Mouse (Mus musculus) intestine, embryonic 15.5 days (tissue): ENCODE data around the gene Slc25a28. TPM values are rescaled to one million over a fixed set of nuclear protein-coding genes. Genes with fewer than 3 reads are reported as not detected.

ENCODE experiments used
- ATAC-seq: fragments of 200-750 bp; cut with Nextera tagmentation; 2 replicates; pipeline ENCODE4 v1.8.0; 2017; ENCODE audit warnings: moderate TSS enrichment, moderate library complexity
- H3K27ac ChIP-seq: fragments of 300-500 bp; sonication (generic); 2 replicates; pipeline ENCODE4 v1.5.1; 2015; ENCODE audit warnings: mild to moderate bottlenecking, inconsistent platforms
- H3K27me3 ChIP-seq: fragments of 300-500 bp; sonication (generic); replicated peaks from 2 replicates; pipeline ENCODE4 v1.6.1; 2015; ENCODE audit warnings: inconsistent platforms
- H3K36me3 ChIP-seq: fragments of 300-500 bp; sonication (generic); 2 replicates; pipeline ENCODE4 v1.6.1; 2015; ENCODE audit warnings: inconsistent platforms
- H3K4me1 ChIP-seq: fragments of 300-500 bp; sonication (generic); replicated peaks from 2 replicates; pipeline ENCODE4 v1.6.1; 2015; ENCODE audit warnings: inconsistent platforms
- H3K4me2 ChIP-seq: fragments of 300-500 bp; sonication (generic); replicated peaks from 2 replicates; pipeline ENCODE4 v1.6.1; 2015; ENCODE audit warnings: mild to moderate bottlenecking, inconsistent platforms
- H3K4me3 ChIP-seq: fragments of 300-500 bp; sonication (generic); replicated peaks from 2 replicates; pipeline ENCODE4 v1.5.1; 2015; ENCODE audit warnings: inconsistent platforms
- H3K9ac ChIP-seq: fragments of 300-500 bp; sonication (generic); 2 replicates; pipeline ENCODE4 v1.6.1; 2015; ENCODE audit warnings: inconsistent platforms
- H3K9me3 ChIP-seq: fragments of 300-500 bp; sonication (generic); 2 replicates; pipeline ENCODE4 v1.6.1; 2016; ENCODE audit warnings: inconsistent platforms
- WGBS: fragments of 180-500 bp; shearing (Covaris S2); methylation state at CpG from one replicate; pipeline ENCODE4 v1.1.7; 2015; 5-methylcytosine and 5-hydroxymethylcytosine counted together
- polyA plus RNA-seq: library from polyadenylated mRNA; unstranded; fragments of >200 nt; fragmentation: Nextera tagmentation; extraction: Ambion mirVana; gene quantifications from 2 replicates; pipeline ENCODE4 v1.2.1, GENCODE M21; 2015

Gene Slc25a28
- polyA plus RNA-seq, 1 experiment from 2014 or later: 19.9 TPM

DNA sequence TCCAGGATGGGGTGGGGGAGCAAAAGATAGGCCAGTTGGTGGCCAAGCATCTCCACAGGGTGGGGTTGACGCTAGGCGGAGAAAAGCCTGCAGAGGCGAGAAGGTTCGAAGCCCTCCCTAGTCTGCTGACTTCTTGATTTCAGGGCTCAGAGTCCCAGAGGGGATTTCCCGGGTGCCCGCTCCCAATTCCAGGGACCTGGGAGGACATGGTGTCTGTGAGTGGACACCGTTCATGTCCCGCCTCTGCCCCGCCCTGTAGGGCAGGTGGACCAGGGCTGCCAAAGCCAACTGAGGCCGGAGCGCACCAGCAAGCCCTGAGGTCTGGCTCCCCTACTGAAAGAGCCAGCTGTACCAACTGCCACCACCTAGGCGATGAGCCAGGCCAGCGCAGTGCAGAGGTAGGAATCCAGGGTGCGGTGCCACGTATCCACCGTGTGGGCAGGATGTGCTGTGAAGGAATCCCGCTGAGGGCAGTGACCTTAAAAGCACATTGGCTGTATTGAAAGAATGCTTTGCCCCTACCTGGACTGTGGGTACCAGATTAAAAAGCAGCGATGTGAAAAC, 54.7 kb downstream of the Slc25a28 start:
- no peak for ATAC-seq
- Histone ChIP-seq H3K27ac (no peak overlapping the region), H3K4me3 (no peak overlapping the region), H3K27me3 (peaks cover 41% of the 10 kb centered on the region), H3K9ac (no peak overlapping the region), H3K36me3 (no peaks in the 10 kb centered on the region), H3K4me2 (no peak overlapping the region), H3K4me1 (peaks cover 19% of the 10 kb centered on the region), H3K9me3 (no peaks in the 10 kb centered on the region)
- 35% methylated on average over 18 of the region's 18 CpGs for WGBS

DNA sequence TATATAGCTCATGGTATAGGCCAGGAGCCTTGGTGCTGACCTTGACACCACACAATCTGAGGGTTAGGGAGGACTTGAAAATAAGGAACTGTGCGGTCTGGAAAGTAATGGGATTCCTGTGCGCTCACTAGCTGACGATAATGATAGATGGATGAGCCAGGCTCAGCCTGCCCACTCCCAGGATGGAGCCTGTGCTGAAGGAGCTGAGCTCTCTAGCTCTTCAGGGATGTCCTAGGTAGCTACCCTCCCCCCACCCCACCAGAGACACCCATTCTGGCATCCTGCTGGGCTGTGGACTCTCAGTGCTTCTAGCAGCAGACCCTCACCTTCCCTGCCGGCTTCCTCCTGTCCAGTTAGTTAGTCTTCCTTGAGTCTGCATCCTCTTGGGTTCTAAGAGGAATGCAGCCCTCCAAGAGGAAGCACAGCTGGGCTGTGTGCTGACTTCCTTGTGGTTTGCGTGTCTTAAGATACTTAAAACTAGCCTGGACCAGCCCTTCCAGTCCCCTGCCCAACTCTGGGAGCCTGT, 56.1 kb downstream of the Slc25a28 start:
- Histone ChIP-seq H3K9me3 (no peaks in the 10 kb centered on the region), H3K4me1 (peaks cover 27% of the 10 kb centered on the region), H3K9ac (no peak overlapping the region), H3K4me3 (no peak overlapping the region), H3K4me2 (peak overlapping the region; percentile 85), H3K27ac (peak overlapping the region; percentile 36; the same call in 1 of the 2 replicates), H3K27me3 (peaks cover 44% of the 10 kb centered on the region), H3K36me3 (no peaks in the 10 kb centered on the region)
- WGBS: 13% methylated on average over 5 of the region's 5 CpGs
- no peak for ATAC-seq

DNA sequence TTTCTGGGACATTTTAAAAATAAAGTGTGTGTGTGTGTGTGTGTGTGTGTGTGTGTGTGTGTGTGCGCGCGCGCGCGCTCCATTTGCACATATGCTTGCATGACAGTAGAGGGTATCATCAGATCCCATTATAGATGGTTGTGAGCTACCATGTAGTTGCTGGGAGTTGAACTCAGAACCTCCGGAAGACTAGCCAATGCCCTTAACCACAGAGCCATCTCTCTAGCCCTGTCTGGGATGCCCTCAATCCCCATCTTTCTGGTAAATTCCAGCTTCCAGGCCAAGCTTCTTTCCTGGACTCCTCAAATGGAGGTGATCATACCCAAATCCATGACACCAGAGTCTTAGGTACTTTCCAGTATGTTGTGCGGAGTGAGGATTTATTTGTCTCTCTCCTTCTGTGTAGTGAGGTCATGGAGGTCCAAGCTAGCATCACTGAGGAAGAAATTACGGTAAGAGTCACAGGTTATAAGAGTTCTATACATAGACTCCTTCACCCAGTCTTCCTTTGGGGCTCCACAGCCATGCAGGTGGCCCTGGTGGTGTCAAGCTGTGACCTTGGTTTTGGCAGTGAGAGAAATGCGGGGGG, 56.8 kb downstream of the Slc25a28 start:
- peak overlapping the region; percentile 0; the same call in 1 of the 2 replicates for H3K4me3 ChIP-seq
- peak overlapping the region; percentile 28; the same call in 1 of the 2 replicates for H3K27ac ChIP-seq
- peaks cover 40% of the 10 kb centered on the region for H3K27me3 ChIP-seq
- no peaks in the 10 kb centered on the region for H3K36me3 ChIP-seq
- ATAC-seq: no peak
- no peak overlapping the region for H3K9ac ChIP-seq
- no peaks in the 10 kb centered on the region for H3K9me3 ChIP-seq
- H3K4me2 ChIP-seq: peak overlapping the region; percentile 85
- WGBS: 46% methylated on average over 10 of the region's 10 CpGs
- peaks cover 27% of the 10 kb centered on the region for H3K4me1 ChIP-seq

DNA sequence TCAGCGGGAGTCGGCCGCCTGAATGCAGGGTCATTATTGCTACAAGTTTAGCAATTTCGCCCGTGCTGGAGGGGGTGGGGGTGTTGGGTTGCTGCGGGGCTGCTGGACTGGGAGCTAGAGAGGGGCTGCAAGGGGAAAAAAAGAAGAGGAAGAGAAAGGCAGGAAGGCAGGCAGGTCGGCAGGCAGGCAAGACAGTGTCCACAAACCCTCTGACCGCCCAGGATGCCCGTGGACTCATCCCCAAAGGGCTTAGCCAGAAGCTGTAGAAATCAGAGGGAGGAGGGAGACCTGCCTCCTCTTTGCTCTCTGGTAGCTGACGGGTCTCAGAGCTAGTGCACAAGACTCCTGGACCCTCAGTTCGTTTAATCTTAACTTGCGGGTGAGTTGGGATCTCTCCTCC, 57.8 kb downstream of the Slc25a28 start:
- peak overlapping the region; percentile 52 for H3K4me3 ChIP-seq

DNA sequence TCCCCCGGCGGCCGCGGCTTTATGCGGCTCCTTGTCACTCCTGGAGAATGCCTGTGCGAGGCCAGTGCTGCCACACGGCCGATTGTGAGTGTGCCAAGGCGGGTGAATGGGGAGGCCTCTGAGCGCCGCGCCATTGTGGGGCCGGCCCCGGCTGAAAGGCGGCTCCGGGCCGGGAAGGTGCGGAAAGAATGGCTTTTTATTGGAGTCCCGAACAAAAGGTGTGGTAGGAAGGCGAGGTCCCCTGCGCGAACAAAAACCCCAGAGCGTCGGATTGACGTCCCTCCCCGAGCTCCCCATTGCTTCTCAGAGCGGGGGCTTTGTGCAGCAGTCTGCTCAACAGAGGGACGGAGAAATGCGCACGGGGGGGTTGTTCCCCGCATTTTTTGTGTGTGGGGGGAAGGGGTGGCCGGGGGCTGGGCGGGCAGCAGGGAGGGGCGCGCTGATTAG, 58.2 kb downstream of the Slc25a28 start:
- WGBS: 1% methylated on average over 35 of the region's 35 CpGs
- H3K9ac ChIP-seq: peak overlapping the region; percentile 62
- no peak for ATAC-seq
- H3K4me1 ChIP-seq: peaks cover 27% of the 10 kb centered on the region
- peak overlapping the region; percentile 52 for H3K4me3 ChIP-seq
- no peaks in the 10 kb centered on the region for H3K36me3 ChIP-seq
- H3K27ac ChIP-seq: peak overlapping the region; percentile 68
- peak overlapping the region; percentile 85 for H3K4me2 ChIP-seq
- peaks cover 41% of the 10 kb centered on the region for H3K27me3 ChIP-seq
- no peaks in the 10 kb centered on the region for H3K9me3 ChIP-seq

More for the DNA sequence above, 57.8 kb downstream of the Slc25a28 start:
- Histone ChIP-seq H3K27me3 (peaks cover 39% of the 10 kb centered on the region), H3K4me2 (peak overlapping the region; percentile 85), H3K36me3 (no peaks in the 10 kb centered on the region), H3K4me1 (peaks cover 27% of the 10 kb centered on the region), H3K27ac (peak overlapping the region; percentile 68; the same call in 1 of the 2 replicates), H3K9ac (peak overlapping the region; percentile 62), H3K9me3 (no peaks in the 10 kb centered on the region)
- ATAC-seq: no peak
- 3% methylated on average over 12 of the region's 12 CpGs for WGBS

DNA sequence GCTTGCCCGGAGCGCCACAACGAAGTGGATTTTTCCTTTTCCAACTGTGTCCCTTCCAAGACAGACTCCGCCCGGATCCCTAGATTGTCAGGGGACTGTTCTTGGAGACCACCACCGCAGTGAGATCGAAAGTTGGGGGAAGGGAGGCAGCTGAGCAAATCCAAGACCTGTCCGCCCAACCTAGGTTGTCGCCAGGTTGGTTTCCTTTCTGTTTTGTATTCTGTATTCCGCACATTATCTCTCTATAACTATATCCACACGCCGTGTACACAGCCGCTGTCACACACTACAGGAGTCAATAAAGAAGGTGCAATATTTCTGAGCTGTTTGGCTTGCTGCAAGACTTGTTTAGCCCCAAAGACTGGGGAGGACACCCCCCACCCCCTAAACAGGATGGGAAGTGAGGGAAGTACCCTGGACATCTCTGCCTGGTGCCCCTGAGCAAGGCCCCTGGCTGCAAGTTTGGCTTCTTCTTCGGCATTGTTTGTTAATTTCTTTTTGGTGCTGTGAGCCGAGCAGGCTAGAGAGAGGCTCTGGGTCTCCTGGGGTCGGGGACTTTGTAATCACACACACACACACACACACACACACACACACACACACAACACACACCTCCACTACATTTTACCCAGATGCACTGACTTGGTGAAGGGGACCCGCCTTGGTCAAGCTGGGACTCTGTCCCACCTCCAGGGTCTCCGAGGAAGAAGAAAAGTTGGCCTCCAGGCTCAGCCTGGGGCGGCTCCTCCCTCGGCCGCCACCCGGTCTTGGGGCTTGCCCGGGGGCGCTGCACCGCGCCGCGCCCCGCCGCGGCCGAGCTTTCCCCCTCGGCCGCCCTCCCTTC, 58.9 kb downstream of the Slc25a28 start:
- H3K4me3 ChIP-seq: peak overlapping the region; percentile 52
- H3K9ac ChIP-seq: peak overlapping the region; percentile 62
- H3K4me2 ChIP-seq: peak overlapping the region; percentile 85
- peaks cover 27% of the 10 kb centered on the region for H3K4me1 ChIP-seq
- peak overlapping the region; percentile 68 for H3K27ac ChIP-seq
- under 1% methylated on average over 28 of the region's 34 CpGs for WGBS
- H3K36me3 ChIP-seq: no peaks in the 10 kb centered on the region
- H3K27me3 ChIP-seq: peaks cover 44% of the 10 kb centered on the region
- no peaks in the 10 kb centered on the region for H3K9me3 ChIP-seq
- no peak for ATAC-seq

DNA sequence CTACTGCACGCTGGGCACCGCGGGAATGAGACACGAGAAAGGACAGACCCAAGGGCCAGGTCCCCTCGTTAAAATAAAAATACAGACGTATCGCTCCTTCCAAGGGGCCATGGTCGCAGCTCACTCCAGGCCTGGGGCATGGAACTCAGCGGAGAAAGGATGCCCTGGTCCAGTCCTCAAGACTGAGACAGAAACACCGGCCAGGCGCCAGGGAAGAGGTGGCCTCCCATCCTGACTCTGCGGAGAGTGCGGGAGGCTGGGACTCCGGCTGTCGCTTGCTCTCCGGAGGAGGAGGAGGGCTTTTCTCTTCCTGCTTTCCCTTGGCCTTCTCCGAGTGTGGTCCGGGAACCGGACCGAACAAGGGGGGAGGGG, 59.6 kb downstream of the Slc25a28 start:
- Histone ChIP-seq H3K27me3 (peaks cover 46% of the 10 kb centered on the region), H3K36me3 (no peaks in the 10 kb centered on the region), H3K4me2 (peak overlapping the region; percentile 85), H3K27ac (peak overlapping the region; percentile 32; the same call in 1 of the 2 replicates), H3K9ac (peak overlapping the region; percentile 62), H3K4me1 (peaks cover 27% of the 10 kb centered on the region), H3K9me3 (no peaks in the 10 kb centered on the region), H3K4me3 (peak overlapping the region; percentile 52)
- ATAC-seq: no peak
- 0% methylated on average over 20 of the region's 20 CpGs for WGBS

DNA sequence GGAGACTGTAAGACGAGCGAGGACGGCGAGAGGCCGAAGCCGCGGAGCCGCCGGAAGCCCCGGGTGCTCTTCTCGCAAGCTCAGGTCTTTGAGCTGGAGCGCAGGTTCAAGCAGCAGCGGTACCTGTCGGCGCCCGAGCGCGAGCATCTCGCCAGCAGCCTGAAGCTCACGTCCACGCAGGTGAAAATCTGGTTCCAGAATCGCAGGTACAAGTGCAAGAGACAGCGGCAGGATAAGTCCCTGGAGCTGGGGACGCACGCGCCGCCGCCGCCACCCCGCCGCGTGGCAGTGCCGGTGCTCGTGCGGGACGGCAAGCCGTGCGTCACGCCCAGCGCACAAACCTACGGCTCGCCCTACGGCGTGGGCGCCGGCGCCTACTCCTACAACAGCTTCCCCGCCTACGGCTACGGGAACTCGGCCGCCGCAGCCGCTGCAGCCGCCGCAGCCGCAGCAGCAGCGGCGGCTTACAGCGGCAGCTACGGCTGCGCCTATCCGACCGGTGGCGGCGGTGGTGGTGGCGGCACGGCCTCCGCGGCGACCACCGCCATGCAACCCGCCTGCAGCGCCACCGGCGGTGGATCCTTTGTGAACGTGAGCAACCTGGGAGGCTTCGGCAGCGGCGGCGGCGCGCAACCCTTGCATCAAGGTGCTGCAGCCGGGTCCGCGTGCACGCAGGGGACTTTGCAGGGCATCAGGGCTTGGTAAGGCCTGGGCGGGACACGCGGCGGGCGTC, 60.2 kb downstream of the Slc25a28 start:
- H3K9ac ChIP-seq: peak overlapping the region; percentile 62
- H3K36me3 ChIP-seq: no peaks in the 10 kb centered on the region
- H3K4me1 ChIP-seq: peaks cover 27% of the 10 kb centered on the region
- peaks cover 46% of the 10 kb centered on the region for H3K27me3 ChIP-seq
- no peaks in the 10 kb centered on the region for H3K9me3 ChIP-seq
- H3K4me2 ChIP-seq: peak overlapping the region; percentile 85
- no peak for ATAC-seq
- peak overlapping the region; percentile 32; the same call in 1 of the 2 replicates for H3K27ac ChIP-seq
- peak overlapping the region; percentile 52 for H3K4me3 ChIP-seq
- WGBS: under 1% methylated on average over 90 of the region's 92 CpGs

Other genes with a start within 250 kb of the Slc25a28 start
- gene Cnnm1, start 234.4 kb downstream of the Slc25a28 start, polyA plus RNA-seq: 0.64 and 0.93 TPM in 2 replicates
- gene Got1, start 150.3 kb downstream of the Slc25a28 start, polyA plus RNA-seq: 58.7 and 60.7 TPM in 2 replicates
- gene Nkx2-3, start 62.6 kb downstream of the Slc25a28 start, polyA plus RNA-seq: 80.9 and 88.1 TPM in 2 replicates
- 21.1 and 24.4 TPM in 2 replicates for gene Entpd7, start 14.8 kb upstream of the Slc25a28 start, polyA plus RNA-seq
- gene Cutc, start 78.1 kb upstream of the Slc25a28 start, polyA plus RNA-seq: 24.8 and 25.9 TPM in 2 replicates
- 12.2 and 14.2 TPM in 2 replicates for gene Cox15, start 78.1 kb upstream of the Slc25a28 start, polyA plus RNA-seq
- 16.7 and 24.3 TPM in 2 replicates for gene Abcc2, start 107.3 kb upstream of the Slc25a28 start, polyA plus RNA-seq